Mouse (Mus musculus) urinary bladder, adult 18-20 months (tissue): ENCODE data around the gene Tusc2.

Experiments
- DNase-seq, 2 experiments: peaks; one replicate each; pipeline ENCODE4 v3.0.0; 2022; ENCODE audit warnings: low spot score in 2 of 2, mixed read lengths in 2 of 2

Tusc2 gene

GRCm38 (mm10) chr9:107587833-107588639, 25.0 kb downstream of the Tusc2 start:
- no peak for DNase-seq

- no peak for DNase-seq
Observed at GRCm38 (mm10) chr9:107590058-107590772, 27.2 kb downstream of the Tusc2 start.

- no peak for DNase-seq
Observed at GRCm38 (mm10) chr9:107590773-107591060, 27.7 kb downstream of the Tusc2 start.

GRCm38 (mm10) chr9:107593101-107593976, 30.3 kb downstream of the Tusc2 start:
- no peak for DNase-seq

GRCm38 (mm10) chr9:107594281-107595062, 31.4 kb downstream of the Tusc2 start:
- no peak for DNase-seq

- DNase-seq, result no peak
Observed at GRCm38 (mm10) chr9:107596619-107597569, 33.8 kb downstream of the Tusc2 start.

GRCm38 (mm10) chr9:107598385-107598784, 35.3 kb downstream of the Tusc2 start:
- no peak for DNase-seq

- DNase-seq, result no peak
Observed at GRCm38 (mm10) chr9:107599433-107599832, 36.4 kb downstream of the Tusc2 start.

GRCm38 (mm10) chr9:107599842-107600241, 36.8 kb downstream of the Tusc2 start:
- no peak for DNase-seq

GRCm38 (mm10) chr9:107600745-107601144, 37.7 kb downstream of the Tusc2 start:
- no peak for DNase-seq

- no peak for DNase-seq
Observed at GRCm38 (mm10) chr9:107601275-107601674, 38.2 kb downstream of the Tusc2 start.

- peak; percentile 85 to 88 for DNase-seq
Observed at GRCm38 (mm10) chr9:107602068-107602648, 39.1 kb downstream of the Tusc2 start.

- no peak for DNase-seq
Observed at GRCm38 (mm10) chr9:107603251-107603650, 40.2 kb downstream of the Tusc2 start.

GRCm38 (mm10) chr9:107605041-107605661, 42.1 kb downstream of the Tusc2 start:
- peak in 1 of 2 experiments; percentile 48 for DNase-seq

GRCm38 (mm10) chr9:107606591-107606990, 43.5 kb downstream of the Tusc2 start:
- DNase-seq, result peak in 1 of 2 experiments; percentile 56

- DNase-seq, result no peak
Observed at GRCm38 (mm10) chr9:107607036-107607435, 44.0 kb downstream of the Tusc2 start.

GRCm38 (mm10) chr9:107607653-107608245, 44.7 kb downstream of the Tusc2 start:
- DNase-seq, result no peak

GRCm38 (mm10) chr9:107608741-107609432, 45.8 kb downstream of the Tusc2 start, which contains the start of gene Sema3b:
Sema3b (minus strand) TSS chr9:107609229.
- no peak for DNase-seq
